Mouse (Mus musculus): Measurements from ENCODE around the gene Oxct2b. TPM values are rescaled to one million over a fixed set of nuclear protein-coding genes. Genes with fewer than 3 reads are reported as not detected.

Gene Oxct2b
- polyA plus RNA-seq (2016; fragmentation: Nextera tagmentation; extraction: Ambion mirVana): 0.13 TPM in 1 of 2 replicates, not detected in the other

GRCm38 (mm10) chr4:123116011-123116410 lies at the start of gene Oxct2b:
TSS of gene Oxct2b (plus strand) at chr4:123116266.
- Histone ChIP-seq H3K4me2 (replicated peaks) (peak within 1 kb of the TSS; percentile 57), H3K4me1 (no peaks in the 10 kb centered on the region), H3K27me3 (replicated peaks) (peaks cover 15% of the 10 kb centered on the region), H3K36me3 (no peaks in the 10 kb centered on the region), H3K27ac (no peak within 1 kb of the TSS), H3K9ac (no peak within 1 kb of the TSS; the same call in 1 of the 2 replicates), H3K4me3 (peak within 1 kb of the TSS; percentile 33), H3K9me3 (no peaks in the 10 kb centered on the region)
- peak; percentile 15; the same call in 1 of the 2 replicates for ATAC-seq (ENCODE audit: low FRiP score, low read depth)
- 11% methylated on average over 22 of the region's 22 CpGs for WGBS

GRCm38 (mm10) chr4:123068646-123069045 lies 47.4 kb upstream of the Oxct2b start:
- Histone ChIP-seq H3K36me3 (no peaks in the 10 kb centered on the region), H3K4me1 (peaks cover 3% of the 10 kb centered on the region; the same call in 1 of the 2 replicates), H3K9me3 (no peaks in the 10 kb centered on the region), H3K4me2 (replicated peaks) (no peak overlapping the region), H3K27me3 (replicated peaks) (no peaks in the 10 kb centered on the region), H3K27ac (no peak overlapping the region), H3K4me3 (no peak overlapping the region), H3K9ac (no peak overlapping the region)
- ATAC-seq (ENCODE audit: low FRiP score, low read depth): no peak
- 89% methylated on average over 6 of the region's 6 CpGs for WGBS

GRCm38 (mm10) chr4:123071266-123071966 lies 44.6 kb upstream of the Oxct2b start:
- H3K4me2 ChIP-seq (replicated peaks): peak overlapping the region; percentile 41
- no peaks in the 10 kb centered on the region for H3K27me3 ChIP-seq (replicated peaks)
- H3K4me1 ChIP-seq: peaks cover 3% of the 10 kb centered on the region; the same call in 1 of the 2 replicates
- no peaks in the 10 kb centered on the region for H3K36me3 ChIP-seq
- WGBS: 16% methylated on average over 13 of the region's 13 CpGs
- no peak overlapping the region for H3K9ac ChIP-seq
- peak; percentile 58; the same call in 1 of the 2 replicates for ATAC-seq (ENCODE audit: low FRiP score, low read depth)
- no peak overlapping the region for H3K4me3 ChIP-seq
- no peak overlapping the region for H3K27ac ChIP-seq
- H3K9me3 ChIP-seq: no peaks in the 10 kb centered on the region

GRCm38 (mm10) chr4:123076928-123077327 lies 39.1 kb upstream of the Oxct2b start:
- no peak overlapping the region for H3K4me3 ChIP-seq
- no peaks in the 10 kb centered on the region for H3K36me3 ChIP-seq
- no peak for ATAC-seq (ENCODE audit: low FRiP score, low read depth)
- no peak overlapping the region for H3K9ac ChIP-seq
- 65% methylated on average over 8 of the region's 8 CpGs for WGBS
- no peaks in the 10 kb centered on the region for H3K9me3 ChIP-seq
- H3K4me2 ChIP-seq (replicated peaks): no peak overlapping the region
- H3K27me3 ChIP-seq (replicated peaks): no peaks in the 10 kb centered on the region
- no peak overlapping the region for H3K27ac ChIP-seq
- no peaks in the 10 kb centered on the region for H3K4me1 ChIP-seq

- no peaks in the 10 kb centered on the region for H3K27me3 ChIP-seq (replicated peaks)
- no peak overlapping the region for H3K27ac ChIP-seq
- H3K36me3 ChIP-seq: no peaks in the 10 kb centered on the region
- H3K9me3 ChIP-seq: no peaks in the 10 kb centered on the region
- no peak overlapping the region for H3K9ac ChIP-seq
- no peak overlapping the region for H3K4me2 ChIP-seq (replicated peaks)
- H3K4me3 ChIP-seq: no peak overlapping the region
- no peaks in the 10 kb centered on the region for H3K4me1 ChIP-seq
- 92% methylated on average over 4 of the region's 4 CpGs for WGBS
- ATAC-seq (ENCODE audit: low FRiP score, low read depth): no peak
These were observed 37.8 kb upstream of the Oxct2b start for GRCm38 (mm10) chr4:123078231-123078630.

GRCm38 (mm10) chr4:123080791-123081190 lies 35.3 kb upstream of the Oxct2b start:
- Histone ChIP-seq H3K9me3 (no peaks in the 10 kb centered on the region), H3K4me3 (no peak overlapping the region), H3K27me3 (replicated peaks) (no peaks in the 10 kb centered on the region), H3K4me2 (replicated peaks) (no peak overlapping the region), H3K36me3 (no peaks in the 10 kb centered on the region), H3K9ac (no peak overlapping the region), H3K4me1 (no peaks in the 10 kb centered on the region), H3K27ac (no peak overlapping the region)
- 41% methylated on average over 13 of the region's 13 CpGs for WGBS
- no peak for ATAC-seq (ENCODE audit: low FRiP score, low read depth)

- peak; percentile 57; the same call in 1 of the 2 replicates for ATAC-seq (ENCODE audit: low FRiP score, low read depth)
- Histone ChIP-seq H3K4me3 (no peak overlapping the region), H3K9me3 (no peaks in the 10 kb centered on the region), H3K4me1 (no peaks in the 10 kb centered on the region), H3K36me3 (no peaks in the 10 kb centered on the region), H3K27ac (no peak overlapping the region), H3K4me2 (replicated peaks) (no peak overlapping the region), H3K27me3 (replicated peaks) (no peaks in the 10 kb centered on the region), H3K9ac (no peak overlapping the region)
- WGBS: 74% methylated on average over 20 of the region's 20 CpGs
These were observed 33.5 kb upstream of the Oxct2b start for GRCm38 (mm10) chr4:123082283-123083163.

GRCm38 (mm10) chr4:123083323-123083902 lies 32.7 kb upstream of the Oxct2b start:
- Histone ChIP-seq H3K36me3 (no peaks in the 10 kb centered on the region), H3K9me3 (no peaks in the 10 kb centered on the region), H3K27ac (no peak overlapping the region), H3K4me2 (replicated peaks) (no peak overlapping the region), H3K4me1 (no peaks in the 10 kb centered on the region), H3K9ac (no peak overlapping the region), H3K4me3 (no peak overlapping the region), H3K27me3 (replicated peaks) (no peaks in the 10 kb centered on the region)
- ATAC-seq (ENCODE audit: low FRiP score, low read depth): no peak
- WGBS: 70% methylated on average over 13 of the region's 13 CpGs

- H3K4me3 ChIP-seq: no peak overlapping the region
- no peak for ATAC-seq (ENCODE audit: low FRiP score, low read depth)
- no peaks in the 10 kb centered on the region for H3K36me3 ChIP-seq
- H3K4me1 ChIP-seq: no peaks in the 10 kb centered on the region
- H3K9me3 ChIP-seq: no peaks in the 10 kb centered on the region
- H3K27me3 ChIP-seq (replicated peaks): no peaks in the 10 kb centered on the region
- H3K4me2 ChIP-seq (replicated peaks): no peak overlapping the region
- no peak overlapping the region for H3K27ac ChIP-seq
- 88% methylated on average over 2 of the region's 2 CpGs for WGBS
- no peak overlapping the region for H3K9ac ChIP-seq
These were observed 30.8 kb upstream of the Oxct2b start for GRCm38 (mm10) chr4:123085290-123085689.

GRCm38 (mm10) chr4:123086381-123086780 lies 29.7 kb upstream of the Oxct2b start:
- WGBS: 83% methylated on average over 4 of the region's 4 CpGs
- H3K4me3 ChIP-seq: no peak overlapping the region
- no peak overlapping the region for H3K4me2 ChIP-seq (replicated peaks)
- H3K9ac ChIP-seq: no peak overlapping the region
- no peaks in the 10 kb centered on the region for H3K36me3 ChIP-seq
- no peaks in the 10 kb centered on the region for H3K9me3 ChIP-seq
- H3K27ac ChIP-seq: no peak overlapping the region
- no peaks in the 10 kb centered on the region for H3K27me3 ChIP-seq (replicated peaks)
- ATAC-seq (ENCODE audit: low FRiP score, low read depth): no peak
- no peaks in the 10 kb centered on the region for H3K4me1 ChIP-seq

GRCm38 (mm10) chr4:123092621-123093020 lies 23.4 kb upstream of the Oxct2b start:
- H3K27me3 ChIP-seq (replicated peaks): no peaks in the 10 kb centered on the region; the same call in 1 of the 2 replicates
- H3K4me2 ChIP-seq (replicated peaks): no peak overlapping the region
- H3K27ac ChIP-seq: no peak overlapping the region
- H3K36me3 ChIP-seq: no peaks in the 10 kb centered on the region
- H3K4me3 ChIP-seq: no peak overlapping the region
- no peak for ATAC-seq (ENCODE audit: low FRiP score, low read depth)
- H3K9me3 ChIP-seq: no peaks in the 10 kb centered on the region
- H3K4me1 ChIP-seq: no peaks in the 10 kb centered on the region
- H3K9ac ChIP-seq: no peak overlapping the region
- 76% methylated on average over 5 of the region's 5 CpGs for WGBS

Measured in neural tube, embryonic 12.5 days (tissue).